Mouse (Mus musculus) myocyte (in vitro differentiated cells): ENCODE results near the gene Ltbp4.

Experiments
- MAX ChIP-seq: IDR thresholded peaks from one replicate; pipeline ENCODE4 v1.6.1; 2011; ENCODE audit warnings: low read depth, mild to moderate bottlenecking, control low read depth
- MYOG ChIP-seq, 3 experiments: IDR thresholded peaks; one replicate each; pipeline ENCODE4 v1.6.1; 2011; ENCODE audit warnings: control low read depth in 2 of 3, low read depth in 2 of 3, mild to moderate bottlenecking in 2 of 3; ENCODE audit not compliant: insufficient read length in 2 of 3, control insufficient read depth in 1 of 3, insufficient read depth in 1 of 3
- POLR2A ChIP-seq: IDR thresholded peaks from one replicate; pipeline ENCODE4 v1.6.1; 2011; ENCODE audit warnings: low read depth, mild to moderate bottlenecking, control low read depth, moderate library complexity; ENCODE audit not compliant: insufficient read length
- SRF ChIP-seq: IDR thresholded peaks from one replicate; pipeline ENCODE4 v1.6.1; 2011; ENCODE audit warnings: low read depth; ENCODE audit not compliant: control insufficient read depth, insufficient read length
- TCF12 ChIP-seq: IDR thresholded peaks from one replicate; pipeline ENCODE4 v1.6.1; 2011; ENCODE audit warnings: mild to moderate bottlenecking, control low read depth; ENCODE audit not compliant: poor library complexity, insufficient read depth, severe bottlenecking

DNA sequence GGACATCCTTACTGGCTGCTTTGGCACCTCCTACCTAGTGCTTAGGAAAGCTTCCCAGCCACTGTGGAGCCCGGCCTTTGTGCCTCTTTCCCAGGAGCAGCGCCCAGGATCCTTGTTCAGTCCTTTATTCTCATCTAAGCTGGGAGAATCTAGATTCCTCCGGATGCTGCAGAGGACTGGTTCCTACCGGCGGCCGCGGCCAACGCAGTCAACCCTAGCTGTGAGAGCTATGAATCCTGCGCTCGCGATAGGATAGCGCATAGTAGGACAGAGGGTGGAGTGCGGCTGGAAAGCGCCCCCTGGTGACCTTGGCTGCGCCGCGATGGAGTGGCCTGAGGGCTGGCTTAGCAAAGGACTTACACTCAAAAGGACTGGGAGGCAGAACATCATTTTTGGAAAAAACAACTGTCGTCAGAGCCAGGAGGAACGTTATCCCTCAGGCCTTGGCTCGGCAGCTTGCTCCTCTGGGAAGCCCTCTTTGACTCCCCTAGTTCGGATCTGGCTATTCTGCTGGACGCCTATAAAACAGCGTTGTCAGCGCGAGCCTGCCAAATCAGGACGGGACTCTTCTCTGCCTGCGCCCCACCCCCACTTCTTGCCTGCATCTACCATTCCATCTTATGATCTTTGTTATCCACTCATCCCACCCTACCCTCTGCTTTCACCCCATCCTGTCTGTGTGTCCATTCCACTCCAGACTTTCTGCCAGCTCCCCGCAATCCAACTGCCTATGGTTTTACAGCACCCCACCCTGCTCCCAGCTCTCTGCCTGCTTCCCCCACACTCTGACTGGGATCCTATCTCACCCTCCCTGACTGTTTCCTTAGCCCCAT is 52.4 kb downstream of the Ltbp4 start:
- no peak for TF ChIP-seq POLR2A
- TF ChIP-seq MYOG (IDR thresholded peaks at IDR 0.05; ENCODE audit: control insufficient read depth in 1 of 3, insufficient read depth in 1 of 3, insufficient read length in 2 of 3, low read depth in 2 of 3), result no peak
- TF ChIP-seq MAX, result no peak
- TF ChIP-seq SRF, result no peak
- no peak for TF ChIP-seq TCF12
